Mouse (Mus musculus) stomach, postnatal 0 days (tissue): ENCODE results near the gene Chst2. TPM values are rescaled to one million over a fixed set of nuclear protein-coding genes. Genes with fewer than 3 reads are reported as not detected.

Experiments
- ATAC-seq: fragments of 200-750 bp; cut with Nextera tagmentation; 2 replicates; pipeline ENCODE4 v1.8.0; 2017; ENCODE audit not compliant: low FRiP score, low TSS enrichment
- DNase-seq: peaks from one replicate; pipeline ENCODE4 v3.0.0-alpha.2; 2016; ENCODE audit warnings: low spot score
- H3K27ac ChIP-seq: fragments of 300-500 bp; sonication (generic); replicated peaks from 2 replicates; pipeline ENCODE4 v1.5.1; 2014; ENCODE audit warnings: mild to moderate bottlenecking, control low read depth
- H3K27me3 ChIP-seq: fragments of 300-500 bp; sonication (generic); 2 replicates; pipeline ENCODE4 v1.6.1; 2014; ENCODE audit warnings: low read length; ENCODE audit not compliant: control insufficient read depth, insufficient read depth
- H3K36me3 ChIP-seq: fragments of 300-500 bp; sonication (generic); 2 replicates; pipeline ENCODE4 v1.6.1; 2014; ENCODE audit warnings: low read length, mixed read lengths; ENCODE audit not compliant: control insufficient read depth, insufficient read depth
- H3K4me1 ChIP-seq: fragments of 300-500 bp; sonication (generic); replicated peaks from 2 replicates; pipeline ENCODE4 v1.6.1; 2014; ENCODE audit warnings: antibody characterized with exemption; ENCODE audit not compliant: control insufficient read depth, insufficient read depth
- H3K4me2 ChIP-seq: fragments of 300-500 bp; sonication (generic); replicated peaks from 2 replicates; pipeline ENCODE4 v1.6.1; 2014; ENCODE audit warnings: low read depth, mild to moderate bottlenecking, control low read depth, moderate library complexity
- H3K4me3 ChIP-seq: fragments of 300-500 bp; sonication (generic); 2 replicates; pipeline ENCODE4 v1.5.1; 2014; ENCODE audit warnings: low read depth, low read length, control low read depth
- H3K9ac ChIP-seq: fragments of 300-500 bp; sonication (generic); 2 replicates; pipeline ENCODE4 v1.6.1; 2014; ENCODE audit warnings: mild to moderate bottlenecking, low read length, control low read depth, mixed read lengths
- H3K9me3 ChIP-seq: fragments of 300-500 bp; sonication (generic); 2 replicates; pipeline ENCODE4 v1.6.1; 2016; ENCODE audit warnings: low read length; ENCODE audit not compliant: control insufficient read depth
- CTCF ChIP-seq: IDR thresholded peaks from 2 replicates; pipeline ENCODE4 v1.5.1; 2016; ENCODE audit warnings: antibody characterized with exemption, low read depth, mild to moderate bottlenecking, moderate library complexity
- EP300 ChIP-seq: optimal IDR thresholded peaks from 2 replicates; pipeline ENCODE3; 2016; ENCODE audit warnings: antibody characterized with exemption
- WGBS: fragments of 180-500 bp; shearing (Covaris S2); extraction: QIAGEN DNeasy Blood & Tissue Kit; methylation state at CpG from one replicate; pipeline ENCODE4 v1.1.7; 2014; 5-methylcytosine and 5-hydroxymethylcytosine counted together
- polyA plus RNA-seq: library from polyadenylated mRNA; unstranded; fragments of >200 nt; fragmentation: Nextera tagmentation; extraction: Ambion mirVana; gene quantifications from 2 replicates; pipeline ENCODE4 v1.2.1, GENCODE M21; 2015

Gene Chst2
- polyA plus RNA-seq: 0.75 and 0.87 TPM in 2 replicates

GRCm38 (mm10) chr9:95406571-95407561 lies at the start of gene Chst2:
Gene Chst2, minus strand, starts transcription at chr9:95406722.
- peak within 1 kb of the TSS; percentile 95 for H3K4me2 ChIP-seq
- TF ChIP-seq CTCF (peak; percentile 27; the same call in 1 of the 2 replicates), EP300 (no peak)
- H3K9me3 ChIP-seq: no peaks in the 10 kb centered on the region
- no peaks in the 10 kb centered on the region for H3K27me3 ChIP-seq
- H3K27ac ChIP-seq: peak within 1 kb of the TSS; percentile 65
- ATAC-seq (peak; percentile 86), DNase-seq (peak; percentile 72)
- H3K36me3 ChIP-seq: no peaks in the 10 kb centered on the region
- WGBS: under 1% methylated on average over 94 of the region's 102 CpGs
- no peaks in the 10 kb centered on the region; the same call in 1 of the 2 replicates for H3K4me1 ChIP-seq
- peak within 1 kb of the TSS; percentile 63 for H3K4me3 ChIP-seq
- H3K9ac ChIP-seq: peak within 1 kb of the TSS; percentile 59

- WGBS: 40% methylated on average over 3 of the region's 3 CpGs
- H3K9me3 ChIP-seq: no peaks in the 10 kb centered on the region
- no peak for DNase-seq
- TF ChIP-seq CTCF (no peak), EP300 (no peak)
- no peak for ATAC-seq
- no peaks in the 10 kb centered on the region for H3K36me3 ChIP-seq
- no peaks in the 10 kb centered on the region for H3K27me3 ChIP-seq
- no peak overlapping the region for H3K9ac ChIP-seq
- no peak overlapping the region for H3K4me2 ChIP-seq
- H3K27ac ChIP-seq: no peak overlapping the region
- H3K4me1 ChIP-seq: no peaks in the 10 kb centered on the region
- H3K4me3 ChIP-seq: no peak overlapping the region
These were observed 45.4 kb upstream of the Chst2 start for GRCm38 (mm10) chr9:95451931-95452330.

GRCm38 (mm10) chr9:95450586-95450985 lies 44.1 kb upstream of the Chst2 start:
- 91% methylated on average over 8 of the region's 8 CpGs for WGBS
- Histone ChIP-seq H3K36me3 (no peaks in the 10 kb centered on the region), H3K9ac (no peak overlapping the region), H3K4me3 (no peak overlapping the region), H3K4me1 (no peaks in the 10 kb centered on the region), H3K4me2 (no peak overlapping the region), H3K9me3 (no peaks in the 10 kb centered on the region), H3K27me3 (no peaks in the 10 kb centered on the region), H3K27ac (no peak overlapping the region)
- ATAC-seq (no peak), DNase-seq (no peak)
- TF ChIP-seq EP300 (no peak), CTCF (no peak)

- WGBS: 18% methylated on average over 13 of the region's 13 CpGs
- TF ChIP-seq CTCF: peak; percentile 50
- no peak for TF ChIP-seq EP300
- ATAC-seq (no peak), DNase-seq (peak; percentile 37)
- Histone ChIP-seq H3K9me3 (no peaks in the 10 kb centered on the region), H3K27me3 (no peaks in the 10 kb centered on the region), H3K4me2 (peak overlapping the region; percentile 4; the same call in 1 of the 2 replicates), H3K9ac (no peak overlapping the region), H3K4me3 (no peak overlapping the region), H3K27ac (no peak overlapping the region), H3K4me1 (no peaks in the 10 kb centered on the region), H3K36me3 (no peaks in the 10 kb centered on the region)
These were observed 35.8 kb upstream of the Chst2 start for GRCm38 (mm10) chr9:95442321-95442731.

- 78% methylated on average over 9 of the region's 9 CpGs for WGBS
- Histone ChIP-seq H3K36me3 (no peaks in the 10 kb centered on the region), H3K4me2 (no peak overlapping the region), H3K4me3 (no peak overlapping the region), H3K27me3 (no peaks in the 10 kb centered on the region), H3K4me1 (no peaks in the 10 kb centered on the region), H3K27ac (no peak overlapping the region), H3K9ac (no peak overlapping the region), H3K9me3 (no peaks in the 10 kb centered on the region)
- no peak for TF ChIP-seq EP300
- no peak for TF ChIP-seq CTCF
- DNase-seq (no peak), ATAC-seq (no peak)
These were observed 31.4 kb upstream of the Chst2 start for GRCm38 (mm10) chr9:95437883-95438282.

- H3K27ac ChIP-seq: no peak overlapping the region
- H3K27me3 ChIP-seq: no peaks in the 10 kb centered on the region
- H3K36me3 ChIP-seq: no peaks in the 10 kb centered on the region
- DNase-seq: no peak
- 75% methylated on average over 4 of the region's 4 CpGs for WGBS
- no peak overlapping the region for H3K4me3 ChIP-seq
- TF ChIP-seq EP300 (no peak), CTCF (no peak)
- no peaks in the 10 kb centered on the region for H3K9me3 ChIP-seq
- no peak overlapping the region for H3K9ac ChIP-seq
- H3K4me2 ChIP-seq: no peak overlapping the region
- ATAC-seq: no peak
- H3K4me1 ChIP-seq: no peaks in the 10 kb centered on the region
These were observed 29.7 kb upstream of the Chst2 start for GRCm38 (mm10) chr9:95436294-95436613.
